Mouse (Mus musculus): Measurements from ENCODE around the gene Ctsz.
A peak's percentile ranks its signal among the peaks of the same experiment; 100 is the strongest.

Ctsz gene

GRCm38 (mm10) chr2:174438737-174439449, at the start of gene Ctsz:
Gene Ctsz, minus strand, starts transcription at chr2:174439039.
- DNase-seq: peak; percentile 85

- no peak for DNase-seq
Measured at GRCm38 (mm10) chr2:174487005-174487404, 48.2 kb upstream of the Ctsz start.

GRCm38 (mm10) chr2:174478746-174479145, 39.9 kb upstream of the Ctsz start:
- DNase-seq: no peak

DNA sequence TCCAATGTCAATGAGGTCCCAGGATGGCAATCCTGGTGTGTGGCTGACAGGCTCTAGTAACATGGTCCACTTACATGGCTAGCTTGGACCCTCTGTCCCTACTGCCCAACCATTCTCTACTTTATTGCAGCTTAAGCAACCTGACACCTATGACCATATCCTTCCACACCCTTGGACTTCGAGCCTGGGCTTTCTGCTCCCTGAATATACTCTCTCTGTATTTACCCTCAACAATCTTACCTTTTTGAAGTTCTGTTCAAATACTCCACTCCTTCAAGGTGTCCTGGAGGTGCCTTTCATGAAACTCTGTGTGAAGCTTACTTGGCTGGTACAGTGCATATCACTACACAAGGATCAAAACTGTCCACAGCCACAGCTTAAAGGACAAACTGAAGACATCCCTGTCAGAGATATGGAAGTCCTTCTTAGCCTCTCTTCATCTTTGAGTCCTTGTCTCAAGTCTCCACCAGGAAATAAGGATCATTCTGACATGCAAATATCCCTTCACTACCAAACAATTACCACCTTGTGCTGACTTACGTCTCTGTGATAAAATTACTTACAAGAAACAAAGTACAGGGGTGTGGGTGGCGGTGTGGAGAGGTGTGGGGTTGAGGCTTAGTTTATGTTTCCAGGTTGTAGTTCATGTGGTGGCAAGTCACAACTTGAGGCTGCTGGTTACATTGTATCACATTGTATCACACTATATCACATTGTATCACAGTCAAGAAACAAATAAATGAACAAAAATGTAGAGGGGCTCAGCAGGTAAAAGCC, 38.9 kb upstream of the Ctsz start:
- no peak for DNase-seq

- no peak for DNase-seq
Measured at GRCm38 (mm10) chr2:174473550-174473927, 34.7 kb upstream of the Ctsz start.

DNA sequence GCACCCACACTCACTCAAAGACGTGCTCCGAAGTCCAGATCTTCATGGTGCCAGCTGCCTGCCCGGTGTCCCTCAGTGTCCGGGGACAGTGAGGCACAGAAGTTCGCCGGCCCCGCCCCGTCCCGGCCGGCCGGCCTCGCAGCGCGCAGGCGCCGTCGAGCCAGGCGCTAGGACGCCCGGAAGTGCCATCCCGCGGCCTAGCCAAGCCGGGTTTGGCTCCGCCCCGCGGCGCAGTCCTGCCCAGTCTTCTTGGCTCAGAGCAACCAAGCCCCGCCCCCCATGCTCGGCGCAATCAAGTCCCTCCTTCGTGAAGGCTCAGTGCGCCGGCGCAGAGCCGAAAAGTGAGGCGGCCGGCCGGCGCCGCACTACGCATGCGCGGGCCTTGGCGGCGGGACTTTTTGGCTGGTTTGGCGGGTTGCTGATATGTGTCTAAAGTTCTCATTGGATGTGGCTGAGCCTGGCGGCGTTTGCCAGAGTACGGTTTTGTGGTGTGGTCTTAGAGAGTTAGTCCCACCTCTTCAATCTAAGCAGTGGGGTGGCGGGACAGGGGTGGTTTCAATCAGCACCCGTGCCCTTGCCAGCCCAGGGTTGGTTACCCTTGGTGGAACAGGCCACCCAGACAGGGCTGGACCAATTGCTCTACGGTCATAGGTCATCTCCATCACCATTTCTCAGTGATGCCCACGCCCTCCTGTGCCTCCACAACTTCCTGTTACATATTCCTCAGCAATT, 34.1 kb upstream of the Ctsz start, which contains the start of gene Prelid3b:
TSS of gene Prelid3b (minus strand) at position 264 of the 732 bp plus-strand sequence.
- DNase-seq: peak; percentile 100

DNA sequence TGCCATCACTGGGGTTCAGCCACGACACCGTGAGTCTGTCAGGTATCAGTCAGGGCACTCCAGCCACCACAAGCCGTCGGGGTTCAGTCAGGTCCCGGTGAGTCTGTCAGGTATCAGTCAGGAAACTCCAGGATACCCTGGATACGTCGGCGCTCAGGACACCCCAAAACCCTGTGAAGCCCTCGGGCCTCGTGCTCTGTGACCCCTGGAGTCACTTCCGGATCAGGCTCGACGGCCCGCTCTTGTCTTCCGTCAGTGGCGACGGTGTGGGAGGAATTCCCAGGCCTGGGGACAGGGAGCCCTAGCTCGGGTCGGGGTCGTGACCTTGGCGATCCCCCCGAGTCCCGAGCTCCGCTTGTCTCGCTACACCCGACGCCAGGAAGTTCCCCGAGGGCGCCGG, 33.6 kb upstream of the Ctsz start:
- no peak for DNase-seq

- DNase-seq: no peak
Measured at GRCm38 (mm10) chr2:174470786-174471405, 32.1 kb upstream of the Ctsz start.

GRCm38 (mm10) chr2:174470333-174470732, 31.5 kb upstream of the Ctsz start:
- DNase-seq: no peak

- DNase-seq: peak; percentile 93
Measured at GRCm38 (mm10) chr2:174463789-174464523, 25.1 kb upstream of the Ctsz start, which contains the start of gene Atp5e. Gene Atp5e, minus strand, starts transcription at chr2:174464105.

DNA sequence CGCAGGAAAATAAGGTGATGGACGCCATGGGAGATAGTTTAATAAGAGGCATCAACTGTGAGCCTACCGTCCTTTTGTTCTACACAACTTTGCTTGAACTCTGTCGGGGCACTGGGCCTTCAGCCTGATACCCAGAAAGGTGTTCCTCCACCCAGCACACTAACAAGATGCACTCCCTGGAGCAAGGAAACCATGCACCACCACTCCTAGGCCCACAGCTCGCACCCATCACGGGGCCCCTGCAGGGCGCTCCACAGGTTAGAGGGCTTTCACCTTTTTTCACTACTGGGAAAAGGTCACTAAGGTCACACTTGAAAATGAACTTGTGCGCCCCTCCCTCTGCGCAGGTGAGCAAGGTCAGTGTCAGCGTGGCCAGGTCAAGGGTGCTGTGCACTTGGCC, 24.5 kb upstream of the Ctsz start:
- DNase-seq: no peak

GRCm38 (mm10) chr2:174459365-174459764, 20.5 kb upstream of the Ctsz start:
- DNase-seq: no peak

DNA sequence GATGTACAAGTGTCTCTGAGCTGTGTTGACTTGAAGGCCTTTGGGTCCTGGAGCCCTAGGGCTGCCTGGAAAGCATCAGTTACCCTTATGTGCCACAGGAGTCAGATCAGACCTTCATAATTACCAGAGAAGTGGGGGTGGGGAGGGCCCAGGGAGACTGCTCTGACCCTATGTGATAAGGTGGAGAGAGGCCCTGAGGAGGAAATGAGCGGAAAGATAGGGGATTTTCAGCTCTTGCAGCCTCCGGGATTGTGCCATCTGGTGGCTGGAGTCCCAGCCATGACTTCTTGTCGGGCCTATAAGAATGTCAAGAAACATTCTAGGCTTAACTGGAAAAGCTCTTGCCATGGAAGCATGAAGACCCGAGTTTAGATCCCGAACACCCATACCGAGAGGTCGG, 14.8 kb upstream of the Ctsz start:
- DNase-seq: no peak

DNA sequence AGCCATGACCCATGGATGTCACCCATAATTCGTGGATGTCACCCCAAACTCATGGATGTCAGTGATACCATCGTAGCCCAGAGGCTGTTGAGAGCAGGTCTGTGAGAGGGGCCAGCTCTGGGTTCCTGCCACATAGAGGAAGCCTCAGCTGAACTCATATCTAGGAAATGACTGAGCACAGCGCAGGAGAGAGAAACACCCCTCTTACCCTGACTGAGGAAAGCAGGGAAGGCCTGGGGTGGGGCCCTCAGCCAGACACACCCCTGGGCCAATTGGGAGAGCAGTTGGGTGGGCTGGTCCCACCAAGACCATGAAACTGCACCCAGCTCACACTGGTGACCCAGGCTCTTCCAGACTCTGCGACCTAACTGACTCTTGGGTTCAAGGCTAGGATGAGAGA, 11.5 kb upstream of the Ctsz start, which contains the start of gene Tubb1:
TSS of gene Tubb1 (plus strand) at position 343 of the 400 bp plus-strand sequence.
- no peak for DNase-seq

DNA sequence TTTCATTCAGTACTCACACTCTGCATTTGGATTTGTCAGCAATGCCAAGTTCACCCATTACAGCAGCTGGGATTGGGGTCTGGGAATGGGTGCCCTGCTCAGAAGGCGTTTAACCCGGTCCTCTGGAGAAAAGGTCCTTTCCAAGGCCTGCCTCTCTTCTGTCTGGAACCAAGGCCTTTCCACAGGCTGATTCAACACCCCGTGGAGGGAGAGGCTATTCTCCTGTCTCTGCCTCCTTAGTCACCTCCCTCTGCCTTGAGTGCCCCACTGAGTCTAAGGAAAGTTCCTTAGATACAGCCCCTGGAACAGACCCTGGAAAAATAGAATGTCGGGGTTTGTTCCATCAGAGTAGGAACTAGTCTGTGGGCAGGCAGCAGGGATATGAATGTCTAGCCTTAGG, 9.6 kb upstream of the Ctsz start:
- DNase-seq: no peak

DNA sequence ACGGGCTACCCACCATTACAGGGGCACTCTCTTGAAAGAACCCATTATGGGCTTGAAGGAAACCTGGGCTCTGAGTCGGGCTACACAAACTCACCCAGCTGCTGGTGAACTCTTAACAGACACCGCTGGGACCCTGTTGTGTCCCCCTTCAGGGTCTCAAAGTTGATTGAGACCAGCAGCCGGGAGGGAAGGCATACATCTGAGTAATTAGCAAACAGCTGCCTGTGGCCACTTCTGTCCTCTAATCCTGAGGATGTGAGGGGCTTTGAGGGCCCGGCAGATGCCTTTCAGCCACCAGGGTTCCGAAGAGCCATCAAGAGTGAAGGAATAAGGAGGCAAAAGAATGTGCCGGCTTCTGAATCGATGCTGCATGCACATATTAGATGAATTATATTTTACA, 8.1 kb upstream of the Ctsz start:
- no peak for DNase-seq

DNA sequence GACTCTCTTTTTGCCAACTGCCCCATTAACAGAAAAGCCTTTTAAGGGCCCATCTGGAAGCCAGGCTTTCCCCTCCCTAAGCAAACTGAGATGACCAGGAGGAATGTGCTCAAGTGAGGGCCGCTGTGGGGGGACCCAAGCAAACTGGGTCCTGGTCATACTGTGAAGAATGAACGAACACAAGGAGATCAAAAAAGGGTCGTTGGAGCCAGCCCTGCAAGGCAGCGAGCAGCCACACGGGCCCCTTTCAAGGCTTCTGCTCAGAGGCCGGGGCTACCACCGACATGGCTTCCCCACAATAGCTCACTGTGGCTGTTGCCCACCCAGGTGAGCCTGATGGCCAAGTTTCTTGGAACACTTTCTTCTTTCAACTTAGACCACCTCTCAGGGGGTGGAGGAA, 7.7 kb upstream of the Ctsz start:
- no peak for DNase-seq

DNA sequence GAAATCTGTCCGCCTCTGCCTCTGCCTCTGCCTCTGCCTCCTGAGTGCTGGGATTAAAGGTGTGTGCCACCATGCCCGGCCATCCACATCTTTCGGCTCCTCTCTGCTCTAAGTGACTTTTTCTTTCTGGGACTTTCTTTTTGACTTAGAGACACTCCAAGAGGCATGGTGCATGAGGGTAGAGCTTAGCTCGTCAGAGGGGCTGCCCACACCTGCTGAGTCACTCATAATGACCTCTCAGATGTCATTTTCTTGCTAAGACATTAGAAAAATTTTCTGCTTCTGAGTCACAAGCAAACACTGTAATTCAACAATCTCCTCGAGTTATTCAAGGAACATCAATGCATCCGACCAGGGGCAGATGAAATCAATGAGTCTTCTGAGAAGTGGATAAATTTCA, 6.2 kb upstream of the Ctsz start:
- no peak for DNase-seq

GRCm38 (mm10) chr2:174444359-174444758, 5.5 kb upstream of the Ctsz start:
- no peak for DNase-seq

- no peak for DNase-seq
Measured at GRCm38 (mm10) chr2:174443046-174443445, 4.2 kb upstream of the Ctsz start.

DNA sequence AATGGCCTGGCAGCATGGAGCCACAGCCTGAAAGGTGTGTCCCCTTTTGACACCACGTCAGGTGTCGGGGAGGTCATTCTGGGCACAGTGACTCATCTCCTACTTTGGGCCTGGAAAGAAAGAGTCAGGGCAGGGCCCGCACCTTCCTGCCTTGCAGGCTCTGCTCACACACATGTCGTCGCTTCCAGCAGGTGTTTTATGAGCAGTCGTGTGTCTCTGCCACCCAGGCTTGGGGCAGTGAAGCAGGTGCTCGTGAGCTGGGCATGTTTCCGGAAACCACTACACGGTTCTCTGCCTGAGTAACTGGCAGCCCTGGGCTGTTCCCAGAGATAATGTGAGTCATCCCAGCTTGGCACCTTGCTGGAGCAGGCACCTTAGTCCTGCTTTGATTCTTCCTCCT, 3.6 kb upstream of the Ctsz start:
- peak; percentile 28 for DNase-seq

GRCm38 (mm10) chr2:174441898-174442297, 3.1 kb upstream of the Ctsz start:
- no peak for DNase-seq

Data from thymus, postnatal 4 days (tissue).